Mouse (Mus musculus) induced T-regulatory cell, adult 2 months (primary cell): ENCODE measurements around the gene Atxn7l3.

Experiments
- DNase-seq: peaks from one replicate; pipeline ENCODE4 v3.0.0-alpha.2; 2012; ENCODE audit warnings: low read depth

Atxn7l3 gene

DNA sequence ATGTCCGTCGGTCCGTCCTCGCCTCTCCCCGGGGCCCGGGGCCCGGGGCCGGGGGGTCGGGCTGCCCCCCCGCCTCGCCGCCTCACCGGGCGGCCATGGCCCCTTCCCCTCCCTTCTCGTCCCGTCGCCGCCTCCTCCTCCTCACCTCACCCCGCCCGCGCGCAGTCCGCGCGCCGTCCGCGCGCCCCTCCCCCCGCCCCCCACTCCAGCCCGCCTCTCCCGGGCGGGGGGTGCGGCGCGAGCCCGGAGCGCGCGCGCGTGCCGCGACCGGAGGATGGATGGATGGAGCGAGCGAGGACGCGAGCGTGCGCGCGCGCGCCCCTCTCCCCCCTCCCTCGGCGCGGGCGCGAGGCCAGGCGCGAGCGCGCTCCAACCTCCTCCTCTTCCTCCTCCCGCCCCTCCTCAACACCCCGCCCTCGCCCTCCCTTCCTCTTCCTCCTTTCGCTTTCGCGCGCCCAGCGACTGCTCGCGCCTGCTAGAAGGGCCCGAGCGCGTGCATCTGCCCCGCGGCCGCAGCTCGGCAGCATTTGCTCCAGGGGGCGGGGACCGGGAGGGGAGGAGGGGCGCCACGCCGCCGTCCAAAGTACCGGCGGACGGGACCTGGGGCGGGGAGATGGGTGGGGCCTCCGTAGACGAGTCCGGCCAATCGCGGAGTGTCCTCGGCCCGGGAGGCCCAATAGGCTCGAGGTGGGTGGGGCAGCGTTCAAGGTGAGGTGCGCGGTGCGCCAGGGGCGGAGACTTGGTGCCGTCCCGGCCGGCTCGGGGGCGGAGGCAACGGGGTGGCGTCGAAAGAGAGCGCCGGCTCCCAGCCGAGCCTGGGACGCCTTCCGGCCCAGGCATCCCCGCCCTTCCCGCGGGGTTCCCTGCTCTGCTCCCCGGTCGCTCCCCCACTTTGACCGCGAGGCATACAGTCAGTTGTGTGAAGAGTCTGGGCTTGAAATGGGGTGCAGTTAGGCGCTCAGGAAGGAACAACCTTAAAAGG lies at the start of gene Atxn7l3:
TSS of gene Atxn7l3 (minus strand) at position 141 of the 982 bp plus-strand sequence.
- peak; percentile 99 for DNase-seq

- DNase-seq, result no peak
These were observed 48.0 kb upstream of the Atxn7l3 start for GRCm38 (mm10) chr11:102344458-102344857.

DNA sequence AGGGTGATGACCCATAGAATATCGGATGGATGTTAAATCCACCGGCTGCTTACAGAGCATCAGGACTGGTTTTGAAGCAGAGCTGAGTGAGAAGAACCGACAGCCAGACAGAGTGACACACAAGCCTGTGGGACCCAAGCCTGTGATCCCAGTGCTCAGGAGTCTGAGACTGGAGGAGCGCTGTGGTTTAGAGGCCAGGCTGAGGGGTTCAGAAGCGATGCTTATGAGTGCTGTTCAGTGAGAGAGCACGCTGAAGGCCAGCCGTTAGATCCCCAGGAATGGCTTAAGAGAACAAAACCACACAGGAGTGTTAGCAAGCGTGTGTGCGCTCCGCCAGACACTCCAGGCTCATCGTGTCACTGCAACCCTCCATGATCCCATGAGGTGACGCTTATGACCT lies 46.3 kb upstream of the Atxn7l3 start:
- DNase-seq, result no peak

DNA sequence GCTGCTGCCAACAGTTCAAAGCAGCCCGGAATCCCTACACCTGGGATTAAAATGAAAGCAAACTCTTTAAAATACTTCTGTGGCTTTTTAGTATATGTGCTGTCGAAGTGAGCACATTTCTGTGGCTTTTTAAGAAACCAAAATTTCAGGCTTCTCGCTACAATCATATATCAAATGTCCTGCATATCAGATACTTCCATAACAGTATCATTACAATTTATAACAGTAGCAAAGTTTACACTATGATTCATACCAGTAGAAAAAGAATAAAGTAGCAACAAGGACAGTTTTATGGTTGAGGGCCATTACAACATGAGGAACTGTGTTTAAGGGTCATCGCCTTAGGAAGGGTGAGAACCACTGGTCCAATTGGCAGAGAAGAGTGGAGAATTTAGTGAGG lies 44.7 kb upstream of the Atxn7l3 start:
- DNase-seq, result no peak

DNA sequence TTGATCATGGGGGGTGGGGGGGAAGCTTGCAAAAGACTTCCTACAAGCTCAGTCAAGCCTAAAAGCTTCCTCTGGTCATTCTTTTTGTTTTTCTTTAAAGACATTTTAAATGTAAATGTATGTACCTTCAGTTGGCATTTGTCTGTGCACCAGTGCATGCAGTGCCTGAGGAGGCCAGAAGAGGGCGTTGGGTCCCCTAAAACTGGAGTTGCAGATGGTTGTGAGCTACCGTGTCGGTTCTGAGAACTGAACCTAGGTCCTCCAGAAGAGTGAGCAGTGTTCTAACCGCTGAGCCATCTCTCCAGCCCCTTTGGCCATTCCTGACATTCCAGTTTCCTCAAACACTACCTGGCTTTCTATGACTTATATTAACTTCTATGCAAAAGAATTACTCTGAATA lies 43.2 kb upstream of the Atxn7l3 start:
- peak; percentile 46 for DNase-seq

DNA sequence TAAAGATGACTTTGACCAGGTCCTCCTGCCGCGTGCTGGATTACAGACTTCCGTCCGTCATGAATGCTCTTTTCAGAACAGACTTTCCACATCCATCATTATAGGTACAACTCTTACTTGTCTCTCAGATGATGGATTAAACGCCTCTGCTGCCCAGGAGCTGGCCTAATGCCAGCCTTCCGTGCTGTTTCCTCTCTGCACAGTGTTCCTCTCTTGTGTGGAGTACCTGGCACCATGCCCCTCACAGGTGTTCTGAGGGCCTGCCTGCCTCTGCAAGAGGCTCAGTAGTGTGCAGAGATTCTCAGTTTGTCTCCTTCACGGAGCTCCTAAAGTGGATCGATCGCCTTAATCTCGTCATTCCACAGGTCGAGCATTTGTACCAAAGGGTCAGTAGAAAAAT lies 42.8 kb upstream of the Atxn7l3 start:
- no peak for DNase-seq

DNA sequence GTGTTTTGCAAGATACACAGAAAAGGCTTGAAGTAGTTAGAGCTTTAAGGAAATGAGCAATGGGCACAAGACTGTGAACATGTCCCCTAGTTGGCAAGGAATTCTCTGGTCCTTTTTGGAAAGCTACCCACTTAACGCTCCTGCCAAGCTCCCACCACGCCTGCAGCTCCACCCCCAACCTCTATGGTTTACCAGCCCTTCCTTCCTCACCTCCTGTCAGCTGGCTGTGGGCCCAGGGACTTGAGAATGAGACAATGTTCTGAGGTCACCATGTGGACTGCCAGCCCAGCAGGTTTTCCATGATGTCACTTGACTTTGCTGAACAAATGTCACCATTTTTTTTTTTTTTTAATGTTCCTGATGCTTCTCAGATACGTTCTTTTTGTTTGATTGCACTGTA lies 42.1 kb upstream of the Atxn7l3 start:
- DNase-seq, result peak; percentile 31

DNA sequence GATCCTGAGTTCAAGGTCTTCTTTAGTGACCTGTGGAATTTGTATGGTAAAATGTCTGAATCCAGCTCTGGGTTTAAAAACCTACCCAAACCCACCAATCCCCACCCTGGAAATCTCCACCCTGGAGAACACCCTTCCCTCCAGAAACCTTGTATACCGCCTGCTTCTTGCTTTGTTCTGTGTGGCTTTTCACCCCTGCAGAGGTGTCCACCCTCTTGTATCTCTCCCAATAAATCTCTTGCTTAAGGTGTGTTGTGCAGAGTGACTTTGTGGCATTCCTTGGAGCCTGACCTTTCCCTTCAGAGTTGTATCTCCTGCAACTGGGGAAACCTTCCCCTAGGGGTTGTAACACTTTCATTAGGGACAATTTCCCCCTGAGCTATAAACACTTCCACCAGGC lies 41.5 kb upstream of the Atxn7l3 start:
- no peak for DNase-seq

GRCm38 (mm10) chr11:102336191-102336590 lies 39.8 kb upstream of the Atxn7l3 start:
- no peak for DNase-seq

DNA sequence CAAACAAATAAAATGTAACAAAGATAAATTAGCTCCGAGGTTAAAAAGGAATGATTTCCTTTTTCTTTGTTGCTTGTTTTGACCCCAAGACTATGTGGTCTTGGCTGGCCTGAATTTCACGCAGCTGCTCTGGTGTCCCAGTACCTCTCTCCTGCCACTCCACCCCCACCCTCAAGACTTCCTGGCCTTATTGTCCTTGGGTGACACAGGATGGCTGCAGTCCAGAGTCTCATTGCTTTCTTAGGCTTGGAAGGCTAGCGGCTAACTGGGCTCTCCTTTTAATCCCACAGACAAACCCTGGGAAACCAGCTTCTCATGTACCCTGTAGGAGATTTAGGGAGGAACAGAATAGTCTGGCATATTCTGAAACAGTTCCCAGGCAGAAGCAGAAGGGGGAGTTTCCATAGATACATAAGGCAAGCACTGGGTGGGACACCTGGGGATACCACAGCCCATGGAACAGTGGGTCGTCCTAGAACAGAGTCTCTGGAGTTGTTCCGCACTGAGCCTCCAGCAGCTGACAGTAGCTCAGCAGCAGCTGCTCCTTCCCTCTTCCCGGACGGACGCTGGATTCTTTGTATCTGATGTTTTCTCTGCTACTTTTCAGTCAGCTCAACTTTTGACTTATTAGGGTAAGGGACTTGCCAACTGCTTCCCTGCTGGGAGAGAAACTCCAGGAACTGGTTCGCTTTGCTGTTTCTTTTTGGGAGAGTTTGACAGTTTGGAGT lies 38.7 kb upstream of the Atxn7l3 start:
- no peak for DNase-seq

DNA sequence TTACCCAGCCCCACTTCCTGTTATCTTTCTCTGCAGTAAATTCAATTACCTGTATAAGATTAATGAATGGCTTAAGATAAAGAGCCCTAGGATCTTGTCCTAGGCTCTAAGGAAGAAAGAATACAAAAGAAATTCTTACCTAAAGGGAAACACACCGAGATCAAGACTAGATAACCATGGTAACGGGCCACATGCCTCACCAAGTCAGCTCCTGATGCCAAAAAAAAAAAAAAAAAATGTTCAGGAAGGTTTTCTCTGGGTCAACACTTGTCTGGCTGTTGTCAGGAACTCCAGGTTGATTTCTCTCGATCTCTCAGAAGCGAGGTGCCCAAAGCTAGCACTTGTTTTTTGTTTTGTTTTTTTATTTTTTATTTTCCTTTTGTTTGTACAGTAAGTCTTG lies 37.6 kb upstream of the Atxn7l3 start:
- no peak for DNase-seq

DNA sequence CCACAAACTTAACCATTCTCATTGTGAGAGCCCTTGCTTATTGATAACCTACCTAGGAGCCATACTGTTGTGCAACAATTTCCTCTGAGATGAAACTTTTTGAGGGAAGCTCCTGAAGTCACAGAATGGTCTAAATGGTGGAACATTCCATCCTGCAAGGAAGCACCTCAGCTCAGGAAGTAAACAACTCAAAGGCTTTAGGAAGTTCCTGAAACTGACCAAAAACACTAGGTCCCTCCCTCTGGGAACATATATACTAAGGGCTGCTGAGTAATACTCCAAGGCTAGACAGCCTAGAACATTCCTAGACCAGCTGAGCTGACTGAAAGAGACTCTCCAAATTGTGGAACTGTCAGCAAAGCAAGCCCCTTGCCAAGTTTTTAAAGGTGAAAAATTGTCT lies 36.6 kb upstream of the Atxn7l3 start:
- no peak for DNase-seq

- DNase-seq, result no peak
These were observed 35.4 kb upstream of the Atxn7l3 start for GRCm38 (mm10) chr11:102331806-102332205.

DNA sequence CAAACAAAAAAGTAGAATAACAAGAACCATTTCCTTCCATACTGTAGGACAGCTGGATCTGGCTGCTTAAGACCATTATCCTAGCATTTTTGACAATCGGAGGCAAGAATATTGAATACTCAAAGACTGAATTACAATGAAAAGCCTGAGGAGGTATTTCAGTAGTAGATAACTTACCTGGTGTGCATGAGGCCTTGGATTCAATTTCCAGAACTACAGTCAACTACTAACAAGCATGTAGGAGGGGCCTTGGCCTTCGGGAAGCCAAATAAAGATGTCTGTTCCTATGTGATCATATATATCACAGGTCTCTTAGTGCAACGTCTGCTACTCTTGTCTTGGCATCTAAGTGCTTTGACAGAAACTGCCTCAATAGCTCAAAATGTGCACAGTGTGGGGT lies 33.6 kb upstream of the Atxn7l3 start:
- DNase-seq, result no peak

- DNase-seq, result no peak
These were observed 33.1 kb upstream of the Atxn7l3 start for GRCm38 (mm10) chr11:102329518-102329917.

DNA sequence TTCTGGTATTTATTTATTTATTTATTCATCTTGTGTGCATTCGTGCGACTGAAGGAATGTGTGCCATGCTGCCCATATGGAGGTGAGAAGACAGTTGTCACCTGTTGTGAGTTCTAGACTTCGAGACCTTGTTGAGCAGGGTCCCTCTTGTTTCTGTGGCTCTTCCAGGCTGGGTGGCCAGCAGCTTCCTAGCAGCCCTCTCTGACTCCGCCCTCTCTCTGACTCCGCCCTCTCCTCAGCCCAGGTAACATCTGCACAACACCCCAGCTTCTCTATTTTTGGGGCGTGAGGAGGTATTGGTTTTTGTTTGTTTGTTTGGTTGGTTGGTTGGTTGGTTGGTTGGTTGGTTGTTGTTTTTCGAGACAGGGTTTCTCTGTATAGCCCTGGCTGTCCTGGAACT lies 31.4 kb upstream of the Atxn7l3 start:
- peak; percentile 28 for DNase-seq

GRCm38 (mm10) chr11:102327250-102327649 lies 30.8 kb upstream of the Atxn7l3 start:
- no peak for DNase-seq

DNA sequence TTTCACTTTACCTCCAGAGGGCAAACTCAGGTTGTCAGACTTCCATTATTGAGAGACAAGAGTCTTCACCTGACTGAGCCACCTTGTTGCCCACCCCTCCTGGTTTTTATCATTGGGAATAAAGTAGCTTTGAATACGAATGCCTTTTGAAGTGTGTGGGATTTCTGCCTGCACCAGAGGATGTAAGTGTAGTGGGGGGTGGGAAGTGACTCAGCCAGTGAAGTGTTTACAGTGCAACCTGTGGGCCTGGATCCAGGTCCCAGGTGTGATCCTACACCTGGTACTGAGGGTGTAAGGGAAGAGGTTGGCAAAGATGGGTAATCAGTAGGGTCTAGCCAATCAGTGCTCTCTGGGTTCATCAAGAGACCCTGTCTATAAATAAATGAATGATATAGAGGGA lies 27.1 kb upstream of the Atxn7l3 start:
- no peak for DNase-seq

DNA sequence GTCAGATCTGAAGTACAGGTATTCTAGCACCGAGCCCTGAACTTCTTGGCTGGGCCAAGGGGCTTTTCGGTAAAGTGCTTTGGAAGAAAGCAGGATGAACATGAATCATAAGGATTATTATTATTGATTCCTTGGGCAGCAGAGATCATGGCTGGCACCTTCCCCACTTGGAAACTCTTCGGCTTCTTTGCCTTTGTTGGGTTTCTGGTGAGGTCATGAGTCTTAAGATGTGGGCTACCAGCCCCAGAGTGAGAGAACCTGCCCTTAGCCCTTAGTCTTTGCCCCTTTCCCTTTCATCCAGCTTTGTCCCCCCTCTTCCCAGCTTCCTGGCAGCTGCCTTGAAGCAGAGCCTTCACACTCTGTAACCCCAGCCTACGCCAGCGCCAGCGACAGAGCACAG lies 25.5 kb upstream of the Atxn7l3 start:
- no peak for DNase-seq

GRCm38 (mm10) chr11:102320686-102321005 lies 24.2 kb upstream of the Atxn7l3 start:
- DNase-seq, result no peak

DNA sequence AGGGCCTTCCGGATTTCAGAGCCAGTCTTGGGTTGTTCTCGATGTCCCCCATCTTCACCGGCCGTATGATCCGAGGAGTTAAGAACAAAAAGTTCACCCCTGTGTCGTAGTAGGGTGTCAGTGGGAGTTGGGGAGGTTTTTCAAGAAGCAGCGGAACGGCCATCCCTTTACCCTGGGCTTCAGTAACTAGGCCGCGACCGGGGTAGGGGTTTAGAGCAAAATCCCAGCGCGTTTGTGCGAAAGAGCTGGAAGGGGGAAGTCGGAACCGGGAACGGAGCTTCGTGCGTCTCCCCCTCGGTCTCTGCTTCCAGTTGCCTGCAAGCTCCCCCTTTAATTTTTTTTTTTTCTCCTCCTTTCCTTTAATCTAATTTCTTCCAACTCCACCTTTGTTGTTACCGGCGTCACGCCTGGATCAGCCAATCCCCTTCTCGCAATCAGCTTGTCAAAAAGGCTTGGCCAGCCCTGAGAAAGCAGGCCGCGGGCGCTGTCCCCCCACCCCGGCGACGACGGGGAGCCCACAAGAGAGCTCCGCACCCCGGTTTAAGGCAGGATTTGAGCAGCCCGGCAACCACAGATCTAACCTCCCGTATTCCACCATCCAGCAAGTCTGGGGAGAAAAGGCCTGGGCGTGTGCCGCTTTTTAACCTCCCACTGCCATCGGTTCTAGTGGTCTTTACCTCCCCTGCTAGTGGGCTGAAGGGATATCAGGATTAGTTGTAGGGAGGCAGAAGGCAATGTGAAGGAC lies 23.7 kb upstream of the Atxn7l3 start:
- DNase-seq, result peak; percentile 88

DNA sequence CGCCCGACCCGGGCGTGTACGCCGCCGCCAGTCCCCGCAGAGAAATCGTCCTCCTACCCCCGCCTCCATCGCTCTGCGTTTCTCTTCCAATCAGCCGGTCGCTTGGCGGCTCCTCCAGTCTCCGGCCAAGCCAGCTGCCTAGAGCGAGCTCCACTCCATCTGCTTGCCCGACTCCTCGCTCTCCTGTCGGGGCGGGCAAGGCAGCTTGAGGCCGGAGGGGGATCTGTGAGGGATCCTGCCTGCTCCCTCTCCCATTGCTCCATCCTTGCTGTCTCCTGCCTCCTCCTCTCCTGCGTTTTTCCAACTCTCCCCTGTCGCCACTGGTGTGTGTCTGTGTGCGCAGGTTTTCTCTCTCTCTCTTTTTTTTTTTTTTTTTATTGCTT lies 23.0 kb upstream of the Atxn7l3 start, which contains the start of gene Ubtf:
TSS of gene Ubtf (minus strand) at position 333 of the 383 bp plus-strand sequence.
- peak; percentile 87 for DNase-seq
